Mouse (Mus musculus): ENCODE results near the gene Sept7.

- TF ChIP-seq CTCF (conservative IDR thresholded peaks at IDR 0.05; ENCODE audit: insufficient read depth, insufficient read length, low read depth, low read length): no peak
- no peak for TF ChIP-seq POLR2A (IDR thresholded peaks at IDR 0.05; ENCODE audit: low read depth, low read length)
Measured at GRCm38 (mm10) chr9:25219882-25220281, 32.4 kb upstream of the Sept7 start.
